Mouse (Mus musculus) E14TG2a.4 (cell line): Measurements from ENCODE around the gene Gpsm3.
A peak's percentile ranks its signal among the peaks of the same experiment; 100 is the strongest.

Source experiments
- H3K27me3 ChIP-seq: 2 replicates; pipeline ENCODE4 v1.6.1; 2014; ENCODE audit warnings: low read length, control low read depth; ENCODE audit not compliant: insufficient read depth
- H3K36me3 ChIP-seq: 2 replicates; pipeline ENCODE4 v1.6.1; 2014; ENCODE audit warnings: low read length, control low read depth; ENCODE audit not compliant: insufficient read depth
- H3K4me1 ChIP-seq: replicated peaks from 2 replicates; pipeline ENCODE4 v1.6.1; 2014; ENCODE audit warnings: low read depth, low read length, control low read depth
- H3K4me3 ChIP-seq: replicated peaks from 2 replicates; pipeline ENCODE4 v1.5.1; 2014; ENCODE audit warnings: mild to moderate bottlenecking, low read length
- H3K9me3 ChIP-seq: 2 replicates; pipeline ENCODE4 v1.6.1; 2014; ENCODE audit warnings: low read length, control low read depth
- CTCF ChIP-seq: conservative IDR thresholded peaks from 2 replicates; pipeline ENCODE4 v1.5.1; 2014; ENCODE audit warnings: low read length
- NANOG ChIP-seq: IDR thresholded peaks from 2 replicates; pipeline ENCODE4 v1.6.1; 2014; ENCODE audit warnings: borderline replicate concordance, low read length, mixed read lengths
- POU5F1 ChIP-seq: IDR thresholded peaks from 2 replicates; pipeline ENCODE4 v1.6.1; 2014; ENCODE audit warnings: low read length, borderline replicate concordance

The Gpsm3 gene

DNA sequence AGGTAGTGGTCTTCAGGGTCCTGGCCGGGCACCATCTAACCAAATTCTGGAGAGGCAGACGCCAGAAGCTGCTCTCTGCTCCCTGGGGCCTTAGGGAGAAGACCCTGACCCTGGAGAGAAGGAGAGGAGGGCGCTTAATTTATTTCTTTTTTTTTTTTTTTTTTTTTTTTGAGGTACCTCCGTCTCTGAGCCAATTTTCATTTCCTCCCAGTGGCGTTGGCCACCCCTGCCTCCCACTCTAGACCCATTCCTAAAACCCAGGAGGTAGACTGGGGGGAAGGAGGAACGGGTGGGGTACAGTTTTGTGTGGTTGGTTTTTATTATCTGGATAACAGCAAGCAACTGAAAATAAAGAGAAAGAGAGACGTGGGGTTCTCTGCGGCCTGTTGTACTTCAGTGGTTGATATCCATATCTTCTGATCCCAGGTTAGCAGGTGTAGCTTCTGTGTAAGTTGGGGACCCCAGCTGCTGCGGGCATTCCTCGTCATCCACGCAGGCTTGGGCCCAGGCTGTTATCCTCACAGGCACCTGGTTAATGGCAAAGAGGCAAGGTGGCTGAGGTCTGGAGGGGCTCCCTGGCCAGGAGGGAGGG lies 23.5 kb downstream of the Gpsm3 start:
- Histone ChIP-seq H3K4me3 (no peak overlapping the region), H3K36me3 (peaks cover 81% of the 10 kb centered on the region), H3K27me3 (no peaks in the 10 kb centered on the region), H3K9me3 (no peaks in the 10 kb centered on the region), H3K4me1 (peaks cover 75% of the 10 kb centered on the region)
- no peak for TF ChIP-seq NANOG
- TF ChIP-seq CTCF = no peak
- no peak for TF ChIP-seq POU5F1

DNA sequence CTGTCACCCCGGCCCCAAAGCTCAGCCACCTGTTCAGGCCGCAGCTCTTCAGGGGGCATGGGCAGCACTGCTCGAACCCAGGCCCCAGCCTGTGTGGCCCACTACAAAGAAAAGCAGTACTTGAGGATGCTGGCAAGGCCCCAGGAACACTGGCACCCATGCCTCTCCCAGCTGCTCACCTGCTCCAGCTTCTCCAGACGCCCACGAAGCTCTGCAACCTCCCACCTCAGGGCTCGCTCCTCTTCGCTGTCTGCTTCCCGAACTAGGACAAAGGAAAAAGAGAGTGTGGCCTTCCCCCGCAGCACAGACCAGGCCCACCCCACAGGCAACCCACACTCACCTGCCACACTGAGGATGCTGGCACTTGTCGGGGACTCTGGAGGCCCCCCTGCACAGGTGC lies 24.2 kb downstream of the Gpsm3 start:
- no peaks in the 10 kb centered on the region for H3K9me3 ChIP-seq
- no peak for TF ChIP-seq POU5F1
- TF ChIP-seq CTCF = no peak
- TF ChIP-seq NANOG = no peak
- H3K36me3 ChIP-seq = peaks cover 74% of the 10 kb centered on the region
- H3K4me1 ChIP-seq = peaks cover 68% of the 10 kb centered on the region
- no peaks in the 10 kb centered on the region for H3K27me3 ChIP-seq
- no peak overlapping the region for H3K4me3 ChIP-seq

DNA sequence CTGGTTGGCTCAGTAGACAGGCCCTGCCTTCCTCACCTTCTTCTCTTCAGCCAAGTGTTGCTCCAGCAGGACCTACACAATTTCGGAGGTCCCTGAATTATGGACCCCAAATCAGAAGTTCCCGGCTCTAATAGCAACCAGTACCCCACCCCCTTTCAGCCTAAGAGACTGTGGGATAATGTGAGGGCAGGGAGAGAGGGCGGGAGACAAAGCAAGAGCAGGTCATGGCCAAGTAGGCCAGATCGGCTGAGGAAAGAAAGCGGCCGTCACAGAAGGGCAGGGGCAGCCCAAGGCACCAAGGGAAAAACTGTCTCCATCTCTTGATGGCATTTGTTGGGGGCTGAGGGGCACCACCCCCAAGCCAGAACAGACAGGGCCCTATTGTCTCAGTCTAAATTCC lies 26.3 kb downstream of the Gpsm3 start, which contains the start of gene Egfl8:
Egfl8 (minus strand) TSS at position 101 of the 400 bp plus-strand sequence.
- Histone ChIP-seq H3K9me3 (no peaks in the 10 kb centered on the region), H3K4me3 (no peak within 1 kb of the TSS)
- TF ChIP-seq POU5F1 = no peak
- no peak for TF ChIP-seq CTCF
- TF ChIP-seq NANOG = no peak

DNA sequence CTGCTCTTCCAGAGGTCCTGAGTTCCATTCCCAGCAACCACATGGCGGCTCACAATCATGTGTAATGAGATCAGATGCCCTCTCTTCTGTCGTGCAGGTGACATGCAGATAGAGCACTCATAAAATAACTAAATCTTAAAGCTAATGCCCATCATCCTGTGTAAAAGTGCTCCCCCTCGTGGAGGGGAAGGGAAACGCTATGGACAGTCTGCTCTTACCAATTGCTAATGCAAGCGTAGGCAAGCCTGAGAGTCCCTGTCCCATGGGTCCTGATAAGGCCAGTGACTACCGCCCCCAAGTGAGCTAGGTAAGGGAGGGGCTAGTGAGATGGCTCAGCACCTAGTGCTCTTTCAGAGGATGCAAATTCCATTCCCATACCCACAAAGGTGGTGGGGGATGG lies 29.4 kb downstream of the Gpsm3 start:
- H3K27me3 ChIP-seq = no peaks in the 10 kb centered on the region
- H3K9me3 ChIP-seq = no peaks in the 10 kb centered on the region
- TF ChIP-seq CTCF = peak; percentile 95
- no peak for TF ChIP-seq NANOG
- peaks cover 52% of the 10 kb centered on the region for H3K36me3 ChIP-seq
- peaks cover 45% of the 10 kb centered on the region for H3K4me1 ChIP-seq
- H3K4me3 ChIP-seq = no peak overlapping the region

More for the DNA sequence above, 26.3 kb downstream of the Gpsm3 start, which contains the start of gene Egfl8:
- Histone ChIP-seq H3K27me3 (no peaks in the 10 kb centered on the region), H3K4me1 (peaks cover 55% of the 10 kb centered on the region), H3K36me3 (peaks cover 67% of the 10 kb centered on the region)

DNA sequence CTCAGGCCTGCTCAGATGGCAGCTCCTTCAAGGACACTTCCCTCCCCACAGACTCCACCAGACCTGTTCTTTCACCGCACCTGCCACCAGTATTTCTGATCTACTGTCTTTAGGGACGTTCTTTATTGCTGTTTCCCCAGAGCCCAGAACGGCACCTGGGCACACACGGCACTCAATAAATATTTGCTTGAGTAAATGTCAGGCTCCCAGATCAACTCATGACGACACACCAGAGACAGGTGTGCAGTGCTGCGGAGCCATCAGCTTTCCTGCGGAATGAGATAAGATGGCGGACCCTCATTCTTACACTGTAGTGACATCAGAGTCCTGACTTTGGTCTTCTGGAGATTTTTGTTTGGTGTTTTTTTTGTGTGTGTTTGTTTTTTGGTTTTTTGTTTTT lies 31.4 kb downstream of the Gpsm3 start:
- no peaks in the 10 kb centered on the region for H3K9me3 ChIP-seq
- H3K36me3 ChIP-seq = peaks cover 39% of the 10 kb centered on the region
- TF ChIP-seq NANOG (no peak), POU5F1 (no peak), CTCF (no peak)
- H3K4me3 ChIP-seq = no peak overlapping the region
- H3K27me3 ChIP-seq = peaks cover 4% of the 10 kb centered on the region; the same call in 1 of the 2 replicates
- H3K4me1 ChIP-seq = peaks cover 34% of the 10 kb centered on the region

DNA sequence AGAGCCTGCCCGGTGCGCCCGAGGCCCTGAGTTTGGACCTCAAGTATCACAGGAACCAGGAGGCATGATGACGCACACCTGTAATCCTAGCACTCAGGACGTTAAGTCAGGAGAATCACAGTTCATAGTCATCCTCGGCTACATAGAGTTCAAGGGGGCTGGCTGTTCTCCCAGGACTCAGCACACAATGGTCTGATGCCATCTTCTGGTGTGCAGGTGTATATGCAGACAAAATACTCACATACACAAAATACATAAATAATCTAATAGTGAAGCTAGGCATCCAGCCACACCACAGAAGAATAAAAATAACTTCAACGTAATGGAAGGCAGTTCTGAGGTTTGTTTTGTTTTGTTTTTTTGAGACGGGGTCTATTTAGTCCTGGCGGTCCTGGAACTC lies 33.6 kb downstream of the Gpsm3 start:
- TF ChIP-seq NANOG (no peak), CTCF (peak; percentile 15; the same call in 1 of the 2 replicates)
- peaks cover 16% of the 10 kb centered on the region for H3K27me3 ChIP-seq
- peak overlapping the region; percentile 45 for H3K4me3 ChIP-seq
- H3K36me3 ChIP-seq = peaks cover 25% of the 10 kb centered on the region
- peaks cover 50% of the 10 kb centered on the region for H3K4me1 ChIP-seq
- H3K9me3 ChIP-seq = no peaks in the 10 kb centered on the region

DNA sequence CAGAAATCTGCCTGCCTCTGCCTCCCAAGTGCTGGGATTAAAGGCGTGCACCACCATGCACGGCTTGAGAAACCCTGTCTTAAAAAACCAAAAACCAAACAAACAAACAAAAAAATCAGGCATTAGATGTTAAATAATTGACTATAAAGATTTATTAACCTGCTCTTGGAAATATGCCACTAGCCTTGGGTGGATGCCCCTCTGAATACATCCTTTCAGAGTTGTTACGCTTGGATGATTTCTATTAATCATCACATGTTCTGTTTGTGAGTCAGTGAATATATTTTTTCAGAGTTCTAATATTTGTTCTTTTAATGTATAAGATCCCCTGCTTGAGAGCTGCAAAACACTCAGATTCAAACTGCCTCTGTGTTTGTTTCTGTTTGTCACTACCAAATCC lies 35.4 kb downstream of the Gpsm3 start:
- peaks cover 25% of the 10 kb centered on the region for H3K36me3 ChIP-seq
- TF ChIP-seq CTCF (no peak), NANOG (no peak)
- peaks cover 34% of the 10 kb centered on the region for H3K27me3 ChIP-seq
- H3K4me3 ChIP-seq = no peak overlapping the region
- peaks cover 64% of the 10 kb centered on the region for H3K4me1 ChIP-seq
- H3K9me3 ChIP-seq = no peaks in the 10 kb centered on the region

DNA sequence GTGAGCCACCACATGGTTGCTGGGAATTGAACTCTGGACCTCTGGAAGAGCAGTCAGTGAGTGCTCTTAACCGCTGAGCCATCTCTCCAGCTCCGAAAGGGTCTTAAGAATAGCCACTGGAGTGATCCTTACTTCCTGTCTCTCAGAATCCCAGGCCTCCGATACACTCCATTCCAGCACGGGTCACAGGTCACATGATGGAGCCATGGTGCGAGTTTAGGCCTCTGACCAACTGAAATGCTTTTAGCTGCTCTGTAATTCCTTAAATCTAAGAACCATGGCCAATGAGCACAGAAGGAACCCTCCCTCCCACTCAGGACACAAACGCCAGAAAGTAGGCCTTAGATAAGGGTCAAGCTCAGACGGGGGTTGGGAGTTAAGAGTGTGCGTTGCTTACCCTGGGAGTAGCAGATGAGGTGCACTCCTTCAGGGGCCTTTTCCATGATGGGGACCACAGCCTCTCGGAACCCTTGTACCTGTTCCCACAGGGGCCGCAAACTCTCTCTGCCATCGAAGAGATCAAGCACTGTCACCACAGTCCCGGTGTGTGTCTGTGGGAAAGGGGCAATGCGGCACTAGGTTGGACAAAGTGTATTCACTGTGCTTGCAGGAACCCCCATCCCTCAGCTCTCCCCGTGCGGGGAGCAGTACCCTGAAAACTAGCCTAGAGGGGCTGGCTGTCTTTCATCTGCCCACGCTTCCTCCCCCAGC lies 36.6 kb downstream of the Gpsm3 start:
- H3K4me1 ChIP-seq = peaks cover 69% of the 10 kb centered on the region
- no peaks in the 10 kb centered on the region for H3K9me3 ChIP-seq
- TF ChIP-seq NANOG = no peak
- peaks cover 22% of the 10 kb centered on the region for H3K36me3 ChIP-seq
- peak overlapping the region; percentile 86 for H3K4me3 ChIP-seq
- H3K27me3 ChIP-seq = peaks cover 46% of the 10 kb centered on the region

DNA sequence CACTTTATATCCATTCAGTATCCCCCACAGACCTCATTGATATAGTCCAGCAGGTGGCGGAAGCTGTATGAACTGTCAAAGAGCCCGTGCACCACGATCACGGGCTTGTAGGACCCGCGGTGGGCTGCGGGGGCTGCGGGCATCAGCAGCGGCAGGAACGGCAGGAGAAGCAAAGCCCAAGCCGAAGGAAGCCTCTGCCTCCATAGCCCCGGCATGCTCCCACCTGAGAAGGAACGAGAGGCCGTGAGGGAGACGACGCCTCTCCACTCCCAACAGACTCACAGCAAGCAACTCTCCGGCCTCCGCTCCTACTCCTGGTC lies 37.1 kb downstream of the Gpsm3 start:
- no peak for TF ChIP-seq NANOG
- no peak for TF ChIP-seq POU5F1
- no peak for TF ChIP-seq CTCF
- H3K36me3 ChIP-seq = peaks cover 20% of the 10 kb centered on the region
- H3K27me3 ChIP-seq = peaks cover 52% of the 10 kb centered on the region
- H3K4me3 ChIP-seq = peak overlapping the region; percentile 86
- H3K4me1 ChIP-seq = peaks cover 74% of the 10 kb centered on the region
- no peaks in the 10 kb centered on the region for H3K9me3 ChIP-seq
